ENCODE assay signal across 8 mouse cellular contexts in the genomic region with DNA sequence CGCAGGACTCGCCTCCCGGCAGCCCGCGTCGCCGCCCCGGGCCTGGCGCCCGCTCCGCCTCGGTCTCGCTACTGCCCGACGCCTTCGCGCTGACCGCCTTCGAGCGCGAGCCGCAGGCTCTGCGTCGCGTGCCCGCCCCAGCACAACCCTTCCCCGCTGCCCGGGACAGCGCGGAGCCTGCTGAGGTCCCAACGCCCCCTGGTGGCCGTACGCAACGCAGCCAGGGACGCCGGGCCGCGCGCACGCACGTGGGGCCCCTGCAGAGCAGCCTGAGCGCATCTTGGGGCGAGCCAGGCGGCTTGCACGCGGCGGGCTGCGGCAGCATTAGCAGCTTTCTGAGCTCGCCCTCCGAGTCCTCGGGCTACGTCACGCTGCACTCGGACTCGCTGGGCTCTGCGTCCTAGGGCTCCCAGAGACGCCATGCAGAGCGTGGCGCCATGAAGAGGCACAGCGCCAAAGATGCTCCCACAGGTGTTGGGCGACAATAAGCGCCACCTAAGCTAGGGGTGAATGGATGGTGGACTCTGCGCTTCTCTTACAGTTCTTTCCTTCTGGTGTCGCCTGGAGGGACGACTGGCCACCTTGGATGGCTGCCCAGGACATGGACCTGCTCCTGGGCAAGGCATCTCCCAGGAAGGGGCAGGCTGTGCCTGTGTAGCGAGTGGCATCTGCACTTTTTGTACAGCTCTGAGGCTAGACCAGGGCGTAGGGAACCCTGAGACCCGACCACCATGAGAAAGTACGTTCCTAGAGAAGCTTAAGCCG. TPM values are rescaled to one million over a fixed set of nuclear protein-coding genes. Genes with fewer than 3 reads are reported as not detected.
DNase-seq lines count a peak whose midpoint lies in the region; ATAC-seq and TF ChIP-seq lines count a peak whose summit lies in the region.

No protein-coding gene starts in this region.

- peak overlapping the region; percentile 26 for H3K4me2 ChIP-seq in hindbrain, embryonic 11.5 days (replicated peaks; ENCODE audit: low read depth, low read length)
- peak overlapping the region; percentile 54 for H3K4me2 ChIP-seq in lung, embryonic 15.5 days

- H3K4me1 ChIP-seq in hindbrain, embryonic 11.5 days (replicated peaks; ENCODE audit: control insufficient read depth, insufficient read depth, low read length), result peaks cover 23% of the 10 kb centered on the region
- peaks cover 22% of the 10 kb centered on the region for H3K4me1 ChIP-seq in lung, embryonic 15.5 days
- H3K4me1 ChIP-seq in thymus, adult 2 months (replicated peaks; ENCODE audit: control insufficient read depth, insufficient read depth, low read length), result peaks cover 20% of the 10 kb centered on the region

- peak overlapping the region; percentile 15; the same call in 1 of the 2 replicates for H3K9ac ChIP-seq in hindbrain, embryonic 11.5 days (ENCODE audit: low read depth, low read length)
- no peak overlapping the region for H3K9ac ChIP-seq in lung, embryonic 15.5 days

- H3K27ac ChIP-seq in hindbrain, embryonic 11.5 days (ENCODE audit: low read depth, low read length), result no peak overlapping the region
- H3K27ac ChIP-seq in lung, embryonic 15.5 days, result no peak overlapping the region
- H3K27ac ChIP-seq in thymus, adult 2 months (ENCODE audit: control insufficient read depth, insufficient read depth, low read length), result no peak overlapping the region

- peak; percentile 97 for TF ChIP-seq CTCF in thymus, adult 2 months (IDR thresholded peaks at IDR 0.05; ENCODE audit: borderline replicate concordance, control insufficient read depth, extremely low read depth, insufficient read depth, low read length, poor library complexity)

- H3K36me3 ChIP-seq in hindbrain, embryonic 11.5 days (ENCODE audit: control insufficient read depth, insufficient read depth, low read length), result no peaks in the 10 kb centered on the region
- H3K36me3 ChIP-seq in lung, embryonic 15.5 days, result 0 out of 2 replicates have a peak, but pooled peaks cover 6% of the 10 kb centered on the region
- no peaks in the 10 kb centered on the region for H3K36me3 ChIP-seq in thymus, adult 2 months (ENCODE audit: control insufficient read depth, insufficient read depth, low read length)

- ATAC-seq in hindbrain, embryonic 11.5 days (ENCODE audit: low FRiP score), result peak; percentile 46
- peak; percentile 83 for ATAC-seq in lung, embryonic 15.5 days (ENCODE audit: borderline replicate concordance, extremely low read depth, low FRiP score, low TSS enrichment)

- TF ChIP-seq POLR2A in thymus, adult 2 months (IDR thresholded peaks at IDR 0.05; ENCODE audit: control insufficient read depth, extremely low read depth, insufficient read depth, low read length, poor library complexity), result no peak

- peaks cover 90% of the 10 kb centered on the region for H3K27me3 ChIP-seq in hindbrain, embryonic 11.5 days (ENCODE audit: control insufficient read depth, insufficient read depth, low read length)
- H3K27me3 ChIP-seq in lung, embryonic 15.5 days, result peaks cover 88% of the 10 kb centered on the region
- peaks cover 8% of the 10 kb centered on the region; the same call in 1 of the 2 replicates for H3K27me3 ChIP-seq in thymus, adult 2 months (ENCODE audit: control insufficient read depth, insufficient read depth, low read length)

- H3K9me3 ChIP-seq in hindbrain, embryonic 11.5 days (ENCODE audit: control insufficient read depth, low read length), result no peaks in the 10 kb centered on the region
- no peaks in the 10 kb centered on the region for H3K9me3 ChIP-seq in lung, embryonic 15.5 days

- H3K4me3 ChIP-seq in hindbrain, embryonic 11.5 days (ENCODE audit: low read depth, low read length), result peak overlapping the region; percentile 21
- peak overlapping the region; percentile 18 for H3K4me3 ChIP-seq in lung, embryonic 15.5 days
- H3K4me3 ChIP-seq in thymus, adult 2 months (ENCODE audit: control insufficient read depth, insufficient read depth, low read length), result peak overlapping the region; percentile 28

- WGBS in hindbrain, embryonic 11.5 days, result 5% methylated on average over 69 of the region's 70 CpGs
- WGBS in lung, embryonic 15.5 days, result 4% methylated on average over 65 of the region's 70 CpGs
- 5% methylated on average over 70 of the region's 70 CpGs for WGBS in thymus, adult 2 months

- peak; percentile 77 for DNase-seq in ES-CJ7 (ENCODE audit: low read depth, low spot score)
- peak; percentile 86 for DNase-seq in cerebellum, adult 9-10 months
- DNase-seq in frontal cortex, postnatal 10 days (ENCODE audit: low spot score in 2 of 2), result peak; percentile 66 to 83
- peak; percentile 91 for DNase-seq in hindbrain, embryonic 11.5 days (ENCODE audit: low spot score)
- DNase-seq in layer of hippocampus, adult 9-11 months, result peak; percentile 82
- DNase-seq in ovary, adult 18-20 months (ENCODE audit: low spot score), result peak; percentile 63
- peak; percentile 86 for DNase-seq in thymus, adult 2 months

RNA-seq across cellular contexts. Expression of a gene that starts 8.1 kb away (rescaled TPM):
- polyA plus RNA-seq in hindbrain, embryonic 11.5 days (2014; fragmentation: Nextera tagmentation; extraction: Ambion mirVana), result 2.9 and 3.5 TPM in 2 replicates
- polyA plus RNA-seq in lung, embryonic 15.5 days (2015; fragmentation: Nextera tagmentation; extraction: Ambion mirVana), result not detected in 2 replicates
- polyA plus RNA-seq in thymus, adult 2 months (2012; rRNA removed), result 0.19 and 0.28 TPM in 2 replicates

RNA-seq across cellular contexts. Expression of a gene that starts 9.3 kb away (rescaled TPM):
- 8.7 and 9.5 TPM in 2 replicates for polyA plus RNA-seq in hindbrain, embryonic 11.5 days (2014; fragmentation: Nextera tagmentation; extraction: Ambion mirVana)
- polyA plus RNA-seq in lung, embryonic 15.5 days (2015; fragmentation: Nextera tagmentation; extraction: Ambion mirVana), result 14.9 and 15.2 TPM in 2 replicates
- polyA plus RNA-seq in thymus, adult 2 months (2012; rRNA removed), result 5.3 and 5.5 TPM in 2 replicates

RNA-seq across cellular contexts. Expression of a gene that starts 13.7 kb away (rescaled TPM):
- 17.4 and 20.6 TPM in 2 replicates for polyA plus RNA-seq in hindbrain, embryonic 11.5 days (2014; fragmentation: Nextera tagmentation; extraction: Ambion mirVana)
- 25.2 and 26.0 TPM in 2 replicates for polyA plus RNA-seq in lung, embryonic 15.5 days (2015; fragmentation: Nextera tagmentation; extraction: Ambion mirVana)
- polyA plus RNA-seq in thymus, adult 2 months (2012; rRNA removed), result 42.6 and 48.1 TPM in 2 replicates

RNA-seq across cellular contexts. Expression of a gene that starts 35.4 kb away (rescaled TPM):
- polyA plus RNA-seq in hindbrain, embryonic 11.5 days (2014; fragmentation: Nextera tagmentation; extraction: Ambion mirVana), result 1.5 and 1.6 TPM in 2 replicates
- polyA plus RNA-seq in lung, embryonic 15.5 days (2015; fragmentation: Nextera tagmentation; extraction: Ambion mirVana), result 2.9 and 3.3 TPM in 2 replicates
- polyA plus RNA-seq in thymus, adult 2 months (2012; rRNA removed), result 0.57 and 10.2 TPM in 2 replicates

RNA-seq across cellular contexts. Expression of a gene that starts 42.2 kb away (rescaled TPM):
- 304 and 330 TPM in 2 replicates for polyA plus RNA-seq in hindbrain, embryonic 11.5 days (2014; fragmentation: Nextera tagmentation; extraction: Ambion mirVana)
- polyA plus RNA-seq in lung, embryonic 15.5 days (2015; fragmentation: Nextera tagmentation; extraction: Ambion mirVana), result 354 and 364 TPM in 2 replicates
- polyA plus RNA-seq in thymus, adult 2 months (2012; rRNA removed), result 43.8 and 60.3 TPM in 2 replicates
